Mouse (Mus musculus) E14TG2a.4 (cell line): ENCODE results near the gene Gm9833.

Experiments used
- CTCF ChIP-seq: conservative IDR thresholded peaks from 2 replicates; pipeline ENCODE4 v1.5.1; 2014; ENCODE audit warnings: low read length
- NANOG ChIP-seq: IDR thresholded peaks from 2 replicates; pipeline ENCODE4 v1.6.1; 2014; ENCODE audit warnings: borderline replicate concordance, low read length, mixed read lengths
- POU5F1 ChIP-seq: IDR thresholded peaks from 2 replicates; pipeline ENCODE4 v1.6.1; 2014; ENCODE audit warnings: low read length, borderline replicate concordance

- no peak for TF ChIP-seq CTCF
- no peak for TF ChIP-seq POU5F1
- TF ChIP-seq NANOG, result no peak
These were observed 2.4 kb upstream of the Gm9833 start for GRCm38 (mm10) chr3:10085396-10086119.
